Mouse (Mus musculus): ENCODE results near the gene Nedd4. TPM values are rescaled to one million over a fixed set of nuclear protein-coding genes. Genes with fewer than 3 reads are reported as not detected.

Gene Nedd4
- polyA plus RNA-seq, 1 experiment from 2014 or later: 377 TPM

- H3K36me3 ChIP-seq (ENCODE audit: insufficient read depth, low read length): peaks cover 52% of the 10 kb centered on the region
- 0 out of 2 replicates have a peak, but pooled peaks cover 10% of the 10 kb centered on the region for H3K4me1 ChIP-seq (replicated peaks; ENCODE audit: insufficient read depth, low read length)
- WGBS: 69% methylated on average over 5 of the region's 5 CpGs
- no peak overlapping the region for H3K27ac ChIP-seq
- H3K4me2 ChIP-seq (ENCODE audit: low read length): no peak overlapping the region
- DNase-seq (ENCODE audit: low spot score) (no peak), ATAC-seq (replicated peaks; ENCODE audit: low FRiP score, low read depth) (no peak)
- H3K9me3 ChIP-seq (replicated peaks; ENCODE audit: low read length): no peaks in the 10 kb centered on the region
- H3K9ac ChIP-seq (ENCODE audit: low read depth, low read length): no peak overlapping the region
- no peaks in the 10 kb centered on the region for H3K27me3 ChIP-seq (ENCODE audit: insufficient read depth, low read length)
- no peak for TF ChIP-seq CTCF (IDR thresholded peaks at IDR 0.05; ENCODE audit: low read depth)
- H3K4me3 ChIP-seq (replicated peaks; ENCODE audit: low read depth, low read length): no peak overlapping the region
Observed at GRCm38 (mm10) chr9:72691942-72692341, 29.8 kb downstream of the Nedd4 start.

- ATAC-seq (replicated peaks; ENCODE audit: low FRiP score, low read depth): no peak
- H3K27ac ChIP-seq: peak overlapping the region; percentile 9; the same call in 1 of the 2 replicates
Observed at GRCm38 (mm10) chr9:72693081-72693696, 31.0 kb downstream of the Nedd4 start.

GRCm38 (mm10) chr9:72693861-72694260 is 31.7 kb downstream of the Nedd4 start:
- H3K27me3 ChIP-seq (ENCODE audit: insufficient read depth, low read length): no peaks in the 10 kb centered on the region
- no peak overlapping the region for H3K4me3 ChIP-seq (replicated peaks; ENCODE audit: low read depth, low read length)
- WGBS: 83% methylated on average over 14 of the region's 14 CpGs
- TF ChIP-seq CTCF (IDR thresholded peaks at IDR 0.05; ENCODE audit: low read depth): no peak
- H3K27ac ChIP-seq: peak overlapping the region; percentile 9; the same call in 1 of the 2 replicates
- DNase-seq (ENCODE audit: low spot score): no peak
- peaks cover 44% of the 10 kb centered on the region for H3K36me3 ChIP-seq (ENCODE audit: insufficient read depth, low read length)
- no peaks in the 10 kb centered on the region for H3K9me3 ChIP-seq (replicated peaks; ENCODE audit: low read length)
- peaks cover 10% of the 10 kb centered on the region; the same call in 1 of the 2 replicates for H3K4me1 ChIP-seq (replicated peaks; ENCODE audit: insufficient read depth, low read length)
- H3K4me2 ChIP-seq (ENCODE audit: low read length): no peak overlapping the region
- no peak overlapping the region for H3K9ac ChIP-seq (ENCODE audit: low read depth, low read length)
- no peak for ATAC-seq (replicated peaks; ENCODE audit: low FRiP score, low read depth)

More at GRCm38 (mm10) chr9:72693081-72693696, 31.0 kb downstream of the Nedd4 start:
- TF ChIP-seq CTCF (IDR thresholded peaks at IDR 0.05; ENCODE audit: low read depth): no peak
- H3K4me2 ChIP-seq (ENCODE audit: low read length): no peak overlapping the region
- H3K4me3 ChIP-seq (replicated peaks; ENCODE audit: low read depth, low read length): no peak overlapping the region
- no peaks in the 10 kb centered on the region for H3K27me3 ChIP-seq (ENCODE audit: insufficient read depth, low read length)
- WGBS: 36% methylated on average over 24 of the region's 24 CpGs
- H3K9ac ChIP-seq (ENCODE audit: low read depth, low read length): no peak overlapping the region
- H3K36me3 ChIP-seq (ENCODE audit: insufficient read depth, low read length): peaks cover 46% of the 10 kb centered on the region
- peaks cover 10% of the 10 kb centered on the region; the same call in 1 of the 2 replicates for H3K4me1 ChIP-seq (replicated peaks; ENCODE audit: insufficient read depth, low read length)
- DNase-seq (ENCODE audit: low spot score): no peak
- no peaks in the 10 kb centered on the region for H3K9me3 ChIP-seq (replicated peaks; ENCODE audit: low read length)

- WGBS: 35% methylated on average over 3 of the region's 3 CpGs
- Histone ChIP-seq H3K9me3 (replicated peaks; ENCODE audit: low read length) (no peaks in the 10 kb centered on the region), H3K27ac (no peak overlapping the region), H3K27me3 (ENCODE audit: insufficient read depth, low read length) (no peaks in the 10 kb centered on the region), H3K4me1 (replicated peaks; ENCODE audit: insufficient read depth, low read length) (peaks cover 16% of the 10 kb centered on the region; the same call in 1 of the 2 replicates), H3K4me3 (replicated peaks; ENCODE audit: low read depth, low read length) (no peak overlapping the region), H3K36me3 (ENCODE audit: insufficient read depth, low read length) (peaks cover 35% of the 10 kb centered on the region), H3K4me2 (ENCODE audit: low read length) (no peak overlapping the region), H3K9ac (ENCODE audit: low read depth, low read length) (no peak overlapping the region)
- ATAC-seq (replicated peaks; ENCODE audit: low FRiP score, low read depth) (no peak), DNase-seq (ENCODE audit: low spot score) (no peak)
- no peak for TF ChIP-seq CTCF (IDR thresholded peaks at IDR 0.05; ENCODE audit: low read depth)
Observed at GRCm38 (mm10) chr9:72696508-72696907, 34.4 kb downstream of the Nedd4 start.

- Histone ChIP-seq H3K36me3 (ENCODE audit: insufficient read depth, low read length) (peaks cover 36% of the 10 kb centered on the region), H3K9ac (ENCODE audit: low read depth, low read length) (no peak overlapping the region), H3K27me3 (ENCODE audit: insufficient read depth, low read length) (no peaks in the 10 kb centered on the region), H3K4me3 (replicated peaks; ENCODE audit: low read depth, low read length) (no peak overlapping the region), H3K4me2 (ENCODE audit: low read length) (no peak overlapping the region), H3K27ac (no peak overlapping the region), H3K4me1 (replicated peaks; ENCODE audit: insufficient read depth, low read length) (peaks cover 14% of the 10 kb centered on the region; the same call in 1 of the 2 replicates), H3K9me3 (replicated peaks; ENCODE audit: low read length) (no peaks in the 10 kb centered on the region)
- TF ChIP-seq CTCF (IDR thresholded peaks at IDR 0.05; ENCODE audit: low read depth): no peak
- DNase-seq (ENCODE audit: low spot score) (no peak), ATAC-seq (replicated peaks; ENCODE audit: low FRiP score, low read depth) (no peak)
- WGBS: 81% methylated on average over 4 of the region's 4 CpGs
Observed at GRCm38 (mm10) chr9:72697779-72698178, 35.6 kb downstream of the Nedd4 start.

GRCm38 (mm10) chr9:72699702-72700101 is 37.6 kb downstream of the Nedd4 start:
- DNase-seq (ENCODE audit: low spot score): no peak
- Histone ChIP-seq H3K4me3 (replicated peaks; ENCODE audit: low read depth, low read length) (no peak overlapping the region), H3K36me3 (ENCODE audit: insufficient read depth, low read length) (peaks cover 38% of the 10 kb centered on the region), H3K4me1 (replicated peaks; ENCODE audit: insufficient read depth, low read length) (peaks cover 6% of the 10 kb centered on the region; the same call in 1 of the 2 replicates), H3K27ac (no peak overlapping the region), H3K4me2 (ENCODE audit: low read length) (no peak overlapping the region), H3K27me3 (ENCODE audit: insufficient read depth, low read length) (no peaks in the 10 kb centered on the region), H3K9me3 (replicated peaks; ENCODE audit: low read length) (no peaks in the 10 kb centered on the region), H3K9ac (ENCODE audit: low read depth, low read length) (no peak overlapping the region)
- no peak for TF ChIP-seq CTCF (IDR thresholded peaks at IDR 0.05; ENCODE audit: low read depth)
- WGBS: 33% methylated on average over 3 of the region's 3 CpGs
- no peak for ATAC-seq (replicated peaks; ENCODE audit: low FRiP score, low read depth)
